Mouse (Mus musculus): ENCODE data around the gene Ensa.
"Not testable (repeated sequence)": the region's sequence is repeated elsewhere in the genome, so short reads cannot be mapped to it uniquely, and the experiment has no call there.

Gene Ensa

GRCm38 (mm10) chr3:95663969-95664608, 39.3 kb downstream of the Ensa start:
- DNase-seq: no peak

- no peak for DNase-seq
Measured at GRCm38 (mm10) chr3:95664940-95665352, 40.2 kb downstream of the Ensa start.

- DNase-seq: no peak
Measured at GRCm38 (mm10) chr3:95666124-95666844, 41.5 kb downstream of the Ensa start.

GRCm38 (mm10) chr3:95667521-95667920, 42.7 kb downstream of the Ensa start:
- DNase-seq: no peak

GRCm38 (mm10) chr3:95668026-95668425, 43.2 kb downstream of the Ensa start:
- peak; percentile 58 for DNase-seq

- DNase-seq: no peak
Measured at GRCm38 (mm10) chr3:95668589-95669308, 44.0 kb downstream of the Ensa start.

- DNase-seq: no peak
Measured at GRCm38 (mm10) chr3:95669309-95669665, 44.5 kb downstream of the Ensa start.

GRCm38 (mm10) chr3:95670419-95670818, 45.6 kb downstream of the Ensa start:
- DNase-seq: not testable (repeated sequence)

GRCm38 (mm10) chr3:95671201-95671600, 46.4 kb downstream of the Ensa start:
- DNase-seq: no peak

GRCm38 (mm10) chr3:95672461-95672860, 47.7 kb downstream of the Ensa start:
- DNase-seq: no peak

GRCm38 (mm10) chr3:95672861-95673706, 48.3 kb downstream of the Ensa start:
- no peak for DNase-seq

- DNase-seq: peak; percentile 51
Measured at GRCm38 (mm10) chr3:95673707-95674211, 49.0 kb downstream of the Ensa start.

GRCm38 (mm10) chr3:95674236-95674635, 49.4 kb downstream of the Ensa start:
- DNase-seq: peak; percentile 57

GRCm38 (mm10) chr3:95674812-95675211, 50.0 kb downstream of the Ensa start:
- no peak for DNase-seq

- DNase-seq: peak; percentile 65
Measured at GRCm38 (mm10) chr3:95675301-95676092, 50.7 kb downstream of the Ensa start.

- peak; percentile 63 for DNase-seq
Measured at GRCm38 (mm10) chr3:95676745-95677419, 52.1 kb downstream of the Ensa start.

GRCm38 (mm10) chr3:95677420-95678090, 52.8 kb downstream of the Ensa start:
- DNase-seq: no peak

- DNase-seq: no peak
Measured at GRCm38 (mm10) chr3:95679551-95679950, 54.8 kb downstream of the Ensa start.

GRCm38 (mm10) chr3:95680673-95681072, 55.9 kb downstream of the Ensa start:
- no peak for DNase-seq

- DNase-seq: no peak
Measured at GRCm38 (mm10) chr3:95681365-95681764, 56.6 kb downstream of the Ensa start.

Data from layer of hippocampus, adult 9-11 months (tissue).